ENCODE assay signal across 8 mouse cellular contexts in the genomic region with DNA sequence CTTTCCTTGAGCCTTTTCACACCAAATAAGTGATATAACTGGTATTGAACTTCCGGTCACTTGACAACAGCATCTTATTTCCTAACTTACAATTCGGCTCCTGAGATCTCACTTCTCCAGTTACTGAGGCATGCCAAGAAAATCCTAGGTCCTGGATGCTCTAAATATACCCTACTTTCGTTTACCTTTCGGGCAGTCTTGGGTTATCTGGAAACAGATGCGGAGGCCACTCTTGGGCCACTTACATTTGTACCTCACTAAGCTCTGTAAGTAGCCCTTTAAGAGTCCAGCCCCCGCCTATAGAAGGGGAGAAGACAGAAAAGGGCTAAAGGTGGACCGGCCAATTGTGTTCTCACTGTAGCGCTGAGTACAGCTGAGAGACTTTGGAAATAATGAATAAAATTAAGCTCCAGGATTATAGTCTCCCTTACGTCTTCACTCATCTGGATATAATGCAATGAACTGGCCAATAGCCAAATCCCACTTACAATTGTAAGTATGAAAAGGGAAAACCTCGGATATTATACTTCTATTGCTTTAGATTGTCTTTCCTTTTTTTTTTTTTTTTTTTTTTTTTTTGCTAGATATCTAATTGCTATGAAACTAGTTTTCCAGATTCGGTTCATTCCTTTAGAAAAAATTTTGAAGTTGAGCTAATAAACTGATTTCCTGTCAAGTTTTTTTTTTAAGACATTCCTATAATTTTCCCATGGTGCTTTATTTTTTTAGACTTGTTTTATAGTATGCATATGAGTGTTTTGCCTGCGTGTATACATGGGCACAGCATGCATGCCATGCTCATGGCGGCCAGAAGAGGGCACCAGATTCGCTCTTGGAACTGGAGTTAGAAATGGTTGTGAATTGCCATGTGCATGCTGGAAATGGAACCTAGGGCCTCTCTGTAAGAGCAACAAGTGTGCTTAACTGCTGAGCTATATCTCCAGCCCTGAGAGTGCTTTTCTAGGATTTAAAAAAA. TPM values are rescaled to one million over a fixed set of nuclear protein-coding genes. Genes with fewer than 3 reads are reported as not detected.
DNase-seq lines count a peak whose midpoint lies in the region; ATAC-seq and TF ChIP-seq lines count a peak whose summit lies in the region.

No protein-coding gene starts in this region.

- H3K4me1 ChIP-seq in forebrain, embryonic 11.5 days (replicated peaks; ENCODE audit: control insufficient read depth, insufficient read depth, low read length): no peaks in the 10 kb centered on the region
- no peaks in the 10 kb centered on the region for H3K4me1 ChIP-seq in forebrain, embryonic 15.5 days
- H3K4me1 ChIP-seq in embryonic facial prominence, embryonic 14.5 days (ENCODE audit: control insufficient read depth, insufficient read depth, low read length): no peaks in the 10 kb centered on the region
- no peaks in the 10 kb centered on the region for H3K4me1 ChIP-seq in lung, embryonic 14.5 days (ENCODE audit: insufficient read depth)

- H3K4me2 ChIP-seq in forebrain, embryonic 11.5 days (ENCODE audit: low read depth, low read length, severe bottlenecking): no peak overlapping the region
- H3K4me2 ChIP-seq in forebrain, embryonic 15.5 days (replicated peaks): no peak overlapping the region
- no peak overlapping the region for H3K4me2 ChIP-seq in embryonic facial prominence, embryonic 14.5 days (ENCODE audit: low read depth, low read length)
- no peak overlapping the region for H3K4me2 ChIP-seq in lung, embryonic 14.5 days

- peak; percentile 80 for DNase-seq in forebrain, embryonic 11.5 days (ENCODE audit: low spot score)
- peak; percentile 82 for DNase-seq in A20 (ENCODE audit: low read depth, low spot score)
- peak; percentile 84 for DNase-seq in adrenal gland, postnatal 10 days
- DNase-seq in embryonic facial prominence, embryonic 14.5 days (ENCODE audit: low spot score): peak; percentile 63
- DNase-seq in kidney, adult 8-10 months: peak; percentile 54 to 84
- DNase-seq in lung, embryonic 14.5 days: peak; percentile 86
- peak; percentile 61 for DNase-seq in spleen, adult 12 weeks (ENCODE audit: low spot score)

- H3K36me3 ChIP-seq in forebrain, embryonic 11.5 days (ENCODE audit: control insufficient read depth, insufficient read depth, low read length): no peaks in the 10 kb centered on the region
- no peaks in the 10 kb centered on the region for H3K36me3 ChIP-seq in forebrain, embryonic 15.5 days
- no peaks in the 10 kb centered on the region for H3K36me3 ChIP-seq in embryonic facial prominence, embryonic 14.5 days (ENCODE audit: control insufficient read depth, insufficient read depth, low read length)
- H3K36me3 ChIP-seq in lung, embryonic 14.5 days (ENCODE audit: insufficient read depth): no peaks in the 10 kb centered on the region

- H3K9ac ChIP-seq in forebrain, embryonic 11.5 days (ENCODE audit: low read length): no peak overlapping the region
- no peak overlapping the region for H3K9ac ChIP-seq in forebrain, embryonic 15.5 days (replicated peaks)
- no peak overlapping the region for H3K9ac ChIP-seq in embryonic facial prominence, embryonic 14.5 days (ENCODE audit: low read depth, low read length)
- no peak overlapping the region for H3K9ac ChIP-seq in lung, embryonic 14.5 days

- no peaks in the 10 kb centered on the region for H3K9me3 ChIP-seq in forebrain, embryonic 11.5 days (ENCODE audit: control insufficient read depth, low read length)
- no peaks in the 10 kb centered on the region for H3K9me3 ChIP-seq in forebrain, embryonic 15.5 days
- no peaks in the 10 kb centered on the region for H3K9me3 ChIP-seq in embryonic facial prominence, embryonic 14.5 days (ENCODE audit: control insufficient read depth, low read length)
- H3K9me3 ChIP-seq in lung, embryonic 14.5 days (ENCODE audit: low read depth, low read length): no peaks in the 10 kb centered on the region

- peak; percentile 90 for TF ChIP-seq CTCF in lung, embryonic 14.5 days (IDR thresholded peaks at IDR 0.05; ENCODE audit: low read depth)

- peak; percentile 78 for ATAC-seq in forebrain, embryonic 11.5 days (replicated peaks; ENCODE audit: low FRiP score)
- no peak for ATAC-seq in forebrain, embryonic 15.5 days (replicated peaks)
- ATAC-seq in embryonic facial prominence, embryonic 14.5 days (ENCODE audit: low read depth): peak; percentile 76; the same call in 1 of the 2 replicates
- ATAC-seq in lung, embryonic 14.5 days (ENCODE audit: insufficient read depth): no peak

- 46% methylated on average over 14 of the region's 14 CpGs for WGBS in forebrain, embryonic 11.5 days
- 32% methylated on average over 14 of the region's 14 CpGs for WGBS in forebrain, embryonic 15.5 days
- 54% methylated on average over 14 of the region's 14 CpGs for WGBS in embryonic facial prominence, embryonic 14.5 days
- 53% methylated on average over 14 of the region's 14 CpGs for WGBS in lung, embryonic 14.5 days

- H3K27ac ChIP-seq in forebrain, embryonic 11.5 days (ENCODE audit: low read depth, low read length): no peak overlapping the region
- H3K27ac ChIP-seq in forebrain, embryonic 15.5 days (replicated peaks): no peak overlapping the region
- no peak overlapping the region for H3K27ac ChIP-seq in embryonic facial prominence, embryonic 14.5 days (replicated peaks; ENCODE audit: low read depth, low read length)
- H3K27ac ChIP-seq in lung, embryonic 14.5 days (ENCODE audit: low read depth): no peak overlapping the region

- H3K4me3 ChIP-seq in forebrain, embryonic 11.5 days (ENCODE audit: low read depth, low read length): no peak overlapping the region
- no peak overlapping the region for H3K4me3 ChIP-seq in forebrain, embryonic 15.5 days
- no peak overlapping the region for H3K4me3 ChIP-seq in embryonic facial prominence, embryonic 14.5 days (ENCODE audit: low read depth, low read length)
- H3K4me3 ChIP-seq in lung, embryonic 14.5 days (ENCODE audit: low read depth, low read length): no peak overlapping the region

- H3K27me3 ChIP-seq in forebrain, embryonic 11.5 days (ENCODE audit: control insufficient read depth, insufficient read depth, low read length): no peaks in the 10 kb centered on the region
- H3K27me3 ChIP-seq in forebrain, embryonic 15.5 days: no peaks in the 10 kb centered on the region
- H3K27me3 ChIP-seq in embryonic facial prominence, embryonic 14.5 days (replicated peaks; ENCODE audit: control insufficient read depth, insufficient read depth, low read length): no peaks in the 10 kb centered on the region
- H3K27me3 ChIP-seq in lung, embryonic 14.5 days (ENCODE audit: insufficient read depth, low read length): no peaks in the 10 kb centered on the region

RNA-seq across cellular contexts. Expression of gene Ano6, which starts 17.5 kb away (rescaled TPM):
- polyA plus RNA-seq in forebrain, embryonic 11.5 days (2014; fragmentation: Nextera tagmentation; extraction: Ambion mirVana): 38.0 and 40.3 TPM in 2 replicates
- 22.1 and 22.4 TPM in 2 replicates for polyA plus RNA-seq in forebrain, embryonic 15.5 days (2015; fragmentation: Nextera tagmentation; extraction: Ambion mirVana)
- 10 to 100 TPM; 54.4 to 72.8 TPM for total RNA-seq in adrenal gland, postnatal 10 days (2021)
- polyA plus RNA-seq in embryonic facial prominence, embryonic 14.5 days (2014; fragmentation: Nextera tagmentation; extraction: Ambion mirVana): 57.3 and 59.5 TPM in 2 replicates
- polyA plus RNA-seq in lung, embryonic 14.5 days (2014; fragmentation: Nextera tagmentation; extraction: Ambion mirVana): 54.7 and 57.5 TPM in 2 replicates

Comparison
In these comparisons a context has a peak if more than half of its experiments do, and no peak if none do; other contexts are left out.
1. ATAC-seq: peak in forebrain, embryonic 11.5 days (single experiment) and embryonic facial prominence, embryonic 14.5 days (single experiment); none in forebrain, embryonic 15.5 days (single experiment) and lung, embryonic 14.5 days (single experiment).
2. Peak in every context shown above with its lines, with median percentiles within 50 percentile points of each other: DNase-seq.